Comparison of ENCODE assay signal across 17 mouse cellular contexts in genomic region chr8:48489936-48490634, GRCm38 (mm10).
A peak's percentile ranks its signal among the peaks of the same experiment; 100 is the strongest.
DNase-seq lines count a peak whose midpoint lies in the region; ATAC-seq lines count a peak whose summit lies in the region.
"Had no signal": no experiment of that assay in that cellular context is flagged by ENCODE, and none has a peak within 500 bp of the region (broad histone marks: within the 10 kb centered on the region; RNA-seq: fewer than 3 reads in every experiment).

No protein-coding gene starts in this region.

- H3K4me3 ChIP-seq in neural tube, embryonic 14.5 days (ENCODE audit: low read depth, low read length), result no peak overlapping the region
- H3K4me3 ChIP-seq in forebrain, embryonic 16.5 days (replicated peaks; ENCODE audit: low read length), result no peak overlapping the region
- no peak overlapping the region for H3K4me3 ChIP-seq in midbrain, embryonic 16.5 days (ENCODE audit: low read depth, low read length)
- no peak overlapping the region for H3K4me3 ChIP-seq in heart, embryonic 10.5 days
- H3K4me3 ChIP-seq: heart, embryonic 15.5 days had no signal

- H3K4me1 ChIP-seq in neural tube, embryonic 14.5 days (ENCODE audit: control insufficient read depth, insufficient read depth, low read length), result no peaks in the 10 kb centered on the region
- peaks cover 12% of the 10 kb centered on the region for H3K4me1 ChIP-seq in forebrain, embryonic 16.5 days (replicated peaks; ENCODE audit: control insufficient read depth, insufficient read depth, low read length)
- H3K4me1 ChIP-seq in midbrain, embryonic 16.5 days (ENCODE audit: control insufficient read depth, insufficient read depth, low read length), result peaks cover 22% of the 10 kb centered on the region
- H3K4me1 ChIP-seq in heart, embryonic 10.5 days, result peaks cover 15% of the 10 kb centered on the region; the same call in 1 of the 2 replicates
- H3K4me1 ChIP-seq: heart, embryonic 15.5 days had no signal

- no peak overlapping the region for H3K9ac ChIP-seq in neural tube, embryonic 14.5 days (replicated peaks; ENCODE audit: low read depth, low read length)
- H3K9ac ChIP-seq in forebrain, embryonic 16.5 days (replicated peaks; ENCODE audit: low read depth, low read length), result no peak overlapping the region
- H3K9ac ChIP-seq in midbrain, embryonic 16.5 days (ENCODE audit: low read depth, low read length), result no peak overlapping the region
- H3K9ac ChIP-seq: heart, embryonic 15.5 days; hindbrain, embryonic 14.5 days had no signal

- H3K9me3 ChIP-seq in neural tube, embryonic 14.5 days (ENCODE audit: control insufficient read depth, low read length), result no peaks in the 10 kb centered on the region
- no peaks in the 10 kb centered on the region for H3K9me3 ChIP-seq in forebrain, embryonic 16.5 days (ENCODE audit: control insufficient read depth, low read length)
- no peaks in the 10 kb centered on the region for H3K9me3 ChIP-seq in midbrain, embryonic 16.5 days (replicated peaks; ENCODE audit: control insufficient read depth, low read length, poor library complexity, severe bottlenecking)
- H3K9me3 ChIP-seq in heart, embryonic 10.5 days, result no peaks in the 10 kb centered on the region
- H3K9me3 ChIP-seq: heart, embryonic 15.5 days had no signal

- 77% methylated on average over 18 of the region's 18 CpGs for WGBS in neural tube, embryonic 14.5 days
- WGBS in forebrain, embryonic 16.5 days, result 44% methylated on average over 18 of the region's 18 CpGs
- 60% methylated on average over 18 of the region's 18 CpGs for WGBS in midbrain, embryonic 16.5 days
- 87% methylated on average over 18 of the region's 18 CpGs for WGBS in heart, embryonic 10.5 days

- no peak overlapping the region for H3K27ac ChIP-seq in neural tube, embryonic 14.5 days (ENCODE audit: low read depth, low read length)
- H3K27ac ChIP-seq in forebrain, embryonic 16.5 days (ENCODE audit: low read length), result no peak overlapping the region
- H3K27ac ChIP-seq in midbrain, embryonic 16.5 days (ENCODE audit: low read length), result no peak overlapping the region
- H3K27ac ChIP-seq in heart, embryonic 10.5 days, result no peak overlapping the region
- H3K27ac ChIP-seq: heart, embryonic 15.5 days; hindbrain, embryonic 14.5 days had no signal

- no peaks in the 10 kb centered on the region for H3K36me3 ChIP-seq in neural tube, embryonic 14.5 days (ENCODE audit: control insufficient read depth, insufficient read depth, low read length)
- H3K36me3 ChIP-seq in forebrain, embryonic 16.5 days (ENCODE audit: control insufficient read depth, insufficient read depth), result no peaks in the 10 kb centered on the region
- H3K36me3 ChIP-seq in midbrain, embryonic 16.5 days (ENCODE audit: control insufficient read depth, insufficient read depth, low read length), result no peaks in the 10 kb centered on the region
- H3K36me3 ChIP-seq in heart, embryonic 10.5 days, result no peaks in the 10 kb centered on the region
- H3K36me3 ChIP-seq: heart, embryonic 15.5 days had no signal

- peak; percentile 49 for DNase-seq in embryo, embryonic 10.5 days (ENCODE audit: low spot score)
- no peak for DNase-seq in embryo, embryonic 9.5 days (ENCODE audit: extremely low spot score)
- no peak for DNase-seq in neural tube, embryonic 10.5 days (ENCODE audit: extremely low spot score, low spot score)
- DNase-seq in heart, embryonic 10.5 days (ENCODE audit: low spot score), result no peak
- no peak for DNase-seq in thymus, postnatal 10 days (ENCODE audit: low spot score in 2 of 2)
- DNase-seq: adrenal gland, adult 2 months; cerebellum, postnatal 14 days; gastrocnemius, postnatal 25 days; kidney, adult 18-20 months; lung, adult 18-20 months; thymus, postnatal 36 days had no signal

- ATAC-seq in neural tube, embryonic 14.5 days (ENCODE audit: low read depth), result peak; percentile 28; the same call in 1 of the 2 replicates
- ATAC-seq in forebrain, embryonic 16.5 days, result peak; percentile 38; the same call in 1 of the 2 replicates
- ATAC-seq in midbrain, embryonic 16.5 days, result peak; percentile 76
- ATAC-seq: Patski had no signal

- no peak overlapping the region for H3K4me2 ChIP-seq in neural tube, embryonic 14.5 days (ENCODE audit: low read depth, low read length)
- peak overlapping the region; percentile 31; the same call in 1 of the 2 replicates for H3K4me2 ChIP-seq in forebrain, embryonic 16.5 days (ENCODE audit: low read length)
- H3K4me2 ChIP-seq in midbrain, embryonic 16.5 days (ENCODE audit: low read length), result 0 out of 2 replicates have a peak overlapping the region, but pooled peaks have one; percentile 3
- H3K4me2 ChIP-seq: heart, embryonic 15.5 days; hindbrain, embryonic 14.5 days had no signal

- H3K27me3 ChIP-seq in neural tube, embryonic 14.5 days (ENCODE audit: control insufficient read depth, insufficient read depth, low read length), result no peaks in the 10 kb centered on the region
- H3K27me3 ChIP-seq in forebrain, embryonic 16.5 days (replicated peaks; ENCODE audit: control insufficient read depth, insufficient read depth, low read length), result no peaks in the 10 kb centered on the region
- no peaks in the 10 kb centered on the region for H3K27me3 ChIP-seq in midbrain, embryonic 16.5 days (ENCODE audit: control insufficient read depth, insufficient read depth, low read depth, low read length)
- no peaks in the 10 kb centered on the region for H3K27me3 ChIP-seq in heart, embryonic 10.5 days (ENCODE audit: insufficient read depth, poor library complexity, severe bottlenecking)
- H3K27me3 ChIP-seq: heart, embryonic 15.5 days; Patski had no signal
